Mouse (Mus musculus) CH12.LX (cell line): ENCODE data around the gene Gapvd1. TPM values are rescaled to one million over a fixed set of nuclear protein-coding genes. Genes with fewer than 3 reads are reported as not detected.

Experiments
- DNase-seq: peaks from one replicate; pipeline ENCODE4 v3.0.0-alpha.2; 2013; ENCODE audit errors: extremely low read depth
- H3K27ac ChIP-seq: 2 replicates; pipeline ENCODE4 v1.5.1; 2012; ENCODE audit warnings: low read depth, mild to moderate bottlenecking, control low read depth, moderate library complexity; ENCODE audit not compliant: insufficient read depth
- H3K27me3 ChIP-seq: replicated peaks from 2 replicates; pipeline ENCODE3; 2012; ENCODE audit warnings: inconsistent platforms
- H3K36me3 ChIP-seq, 2 experiments: replicated peaks in 1 of 2; 2 replicates each; pipeline versions ENCODE3 to v1.6.1; 2012; ENCODE audit warnings: inconsistent platforms in 1 of 2, low read length in 1 of 2, mild to moderate bottlenecking in 1 of 2, mixed read lengths in 1 of 2, moderate library complexity in 1 of 2; ENCODE audit not compliant: control insufficient read depth in 1 of 2, insufficient read depth in 1 of 2
- H3K4me1 ChIP-seq, 2 experiments: 2 replicates each; pipeline ENCODE4 v1.6.1; 2012; ENCODE audit warnings: inconsistent platforms in 1 of 2, moderate library complexity in 1 of 2; ENCODE audit not compliant: insufficient read depth in 2 of 2, control insufficient read depth in 1 of 2
- H3K4me2 ChIP-seq: 2 replicates; pipeline ENCODE4 v1.6.1; 2012; ENCODE audit warnings: low read depth, mild to moderate bottlenecking, control low read depth; ENCODE audit not compliant: poor library complexity, insufficient read depth, severe bottlenecking
- H3K4me3 ChIP-seq, 3 experiments: fragments of 150-350 bp in 1 of 3; sonication (generic) in 1 of 3; replicated peaks in 1 of 3; 2 replicates each; pipeline versions ENCODE3 to v1.5.1; 2011 to 2012; ENCODE audit warnings: low read depth in 2 of 3, low read length in 2 of 3, mild to moderate bottlenecking in 2 of 3, moderate library complexity in 2 of 3, control low read depth in 1 of 3, improper control_type of control experiment in 1 of 3, inconsistent platforms in 1 of 3, mixed read lengths in 1 of 3; ENCODE audit not compliant: poor library complexity in 1 of 3
- H3K79me2 ChIP-seq: replicated peaks from 2 replicates; pipeline ENCODE4 v1.6.1; 2012; ENCODE audit warnings: mild to moderate bottlenecking, moderate library complexity; ENCODE audit not compliant: control insufficient read depth, poor library complexity, insufficient read depth, severe bottlenecking; ENCODE audit errors: extremely low read depth
- H3K9ac ChIP-seq: 2 replicates; pipeline ENCODE4 v1.6.1; 2012; ENCODE audit warnings: low read depth, mild to moderate bottlenecking, control low read depth, moderate library complexity; ENCODE audit not compliant: insufficient read depth
- H3K9me3 ChIP-seq: replicated peaks from 2 replicates; pipeline ENCODE3; 2012; ENCODE audit warnings: low read length, inconsistent platforms, mixed read lengths
- CHD1 ChIP-seq: IDR thresholded peaks from 2 replicates; pipeline ENCODE4 v1.6.1; 2012; ENCODE audit warnings: low read depth, low read length, improper control_type of control experiment, inconsistent platforms
- CTCF ChIP-seq, 2 experiments: IDR thresholded peaks in 1 of 2; conservative IDR thresholded peaks in 1 of 2; 2 replicates each; pipeline ENCODE4 v1.5.1; 2011 to 2012; ENCODE audit warnings: low read depth in 2 of 2, low read length in 2 of 2, improper control_type of control experiment in 1 of 2, inconsistent platforms in 1 of 2, mild to moderate bottlenecking in 1 of 2, moderate library complexity in 1 of 2
- E2F4 ChIP-seq: IDR thresholded peaks from 2 replicates; pipeline ENCODE4 v1.6.1; 2011; ENCODE audit warnings: low read depth, low read length, improper control_type of control experiment; ENCODE audit not compliant: insufficient replicate concordance
- ELF1 ChIP-seq: IDR thresholded peaks from 2 replicates; pipeline ENCODE4 v1.6.1; 2014; ENCODE audit warnings: low read depth, mild to moderate bottlenecking, inconsistent platforms, low read length, improper control_type of control experiment
- IRF4 ChIP-seq: IDR thresholded peaks from 2 replicates; pipeline ENCODE4 v1.6.1; 2014; ENCODE audit warnings: low read depth, mild to moderate bottlenecking, inconsistent platforms, low read length, improper control_type of control experiment
- JUN ChIP-seq: IDR thresholded peaks from 2 replicates; pipeline ENCODE4 v1.6.1; 2011; ENCODE audit warnings: low read depth, mild to moderate bottlenecking, low read length, improper control_type of control experiment, moderate library complexity; ENCODE audit not compliant: insufficient read depth
- JUND ChIP-seq: conservative IDR thresholded peaks from 2 replicates; pipeline ENCODE4 v1.6.1; 2011; ENCODE audit warnings: low read depth, low read length, improper control_type of control experiment
- MAX ChIP-seq: IDR thresholded peaks from 2 replicates; pipeline ENCODE4 v1.6.1; 2011; ENCODE audit warnings: low read length, improper control_type of control experiment
- MAZ ChIP-seq: IDR thresholded peaks from 2 replicates; pipeline ENCODE4 v1.6.1; 2012; ENCODE audit warnings: low read depth, mild to moderate bottlenecking, inconsistent platforms, low read length, improper control_type of control experiment, moderate library complexity
- MXI1 ChIP-seq: IDR thresholded peaks from 2 replicates; pipeline ENCODE4 v1.6.1; 2011; ENCODE audit warnings: mild to moderate bottlenecking, low read depth, low read length, improper control_type of control experiment
- MYC ChIP-seq: IDR thresholded peaks from 2 replicates; pipeline ENCODE4 v1.6.1; 2011; ENCODE audit warnings: low read depth, mild to moderate bottlenecking, improper control_type of control experiment, low read length
- NELFE ChIP-seq: IDR thresholded peaks from 2 replicates; pipeline ENCODE4 v1.6.1; 2011; ENCODE audit warnings: low read depth, low read length, improper control_type of control experiment
- NRF1 ChIP-seq: IDR thresholded peaks from 2 replicates; pipeline ENCODE4 v1.6.1; 2014; ENCODE audit warnings: low read depth, mild to moderate bottlenecking, inconsistent platforms, low read length, improper control_type of control experiment, moderate library complexity
- PAX5 ChIP-seq: IDR thresholded peaks from 2 replicates; pipeline ENCODE4 v1.6.1; 2012; ENCODE audit warnings: low read length, inconsistent platforms, mixed read lengths
- RAD21 ChIP-seq: IDR thresholded peaks from 2 replicates; pipeline ENCODE4 v1.6.1; 2011; ENCODE audit warnings: low read depth, mild to moderate bottlenecking, low read length, improper control_type of control experiment, moderate library complexity
- SIN3A ChIP-seq: IDR thresholded peaks from 2 replicates; pipeline ENCODE4 v1.6.1; 2012; ENCODE audit warnings: low read length, improper control_type of control experiment, inconsistent platforms
- TBP ChIP-seq: conservative IDR thresholded peaks from 2 replicates; pipeline ENCODE4 v1.6.1; 2011; ENCODE audit warnings: low read depth, low read length, improper control_type of control experiment
- TCF12 ChIP-seq: IDR thresholded peaks from 2 replicates; pipeline ENCODE4 v1.6.1; 2014; ENCODE audit warnings: low read depth, mild to moderate bottlenecking, inconsistent platforms, low read length, improper control_type of control experiment
- UBTF ChIP-seq: IDR thresholded peaks from 2 replicates; pipeline ENCODE4 v1.6.1; 2012; ENCODE audit warnings: low read depth, mild to moderate bottlenecking, inconsistent platforms, low read length, improper control_type of control experiment, moderate library complexity
- USF2 ChIP-seq: conservative IDR thresholded peaks from 2 replicates; pipeline ENCODE4 v1.6.1; 2011; ENCODE audit warnings: low read depth, low read length, improper control_type of control experiment
- ZKSCAN1 ChIP-seq: IDR thresholded peaks from 2 replicates; pipeline ENCODE4 v1.6.1; 2012; ENCODE audit warnings: low read depth, inconsistent platforms, low read length, improper control_type of control experiment, borderline replicate concordance
- ZMIZ1 ChIP-seq: IDR thresholded peaks from 2 replicates; pipeline ENCODE4 v1.6.1; 2012; ENCODE audit warnings: low read depth, mild to moderate bottlenecking, inconsistent platforms, low read length, improper control_type of control experiment
- ZNF384 ChIP-seq: IDR thresholded peaks from 2 replicates; pipeline ENCODE4 v1.6.1; 2012; ENCODE audit warnings: low read depth, low read length, improper control_type of control experiment, inconsistent platforms
- dilution Hi-C: fragments of 300-500 bp; cut with MboI; formaldehyde crosslinking; loops from 2 replicates; pipeline ENCODE4 v1.14.3; 2020; ENCODE audit warnings: low sequenced_read_pairs; ENCODE audit not compliant: extremely low pct_unique_long_range_greater_than_20kb, extremely low pct_ligation_motif_present
- in situ Hi-C: fragments of 300-500 bp; cut with MboI; formaldehyde crosslinking; loops from 3 replicates; pipeline ENCODE4 v1.14.3; 2019; ENCODE audit warnings: low sequenced_read_pairs, low pct_ligation_motif_present, low pct_unique_long_range_greater_than_20kb, mixed read lengths
- polyA plus RNA-seq: library from polyadenylated mRNA; unstranded; fragments of >175 nt; gene quantifications from 2 replicates; pipeline ENCODE4 v1.2.1, GENCODE M21; 2012; ENCODE audit warnings: low read depth; ENCODE audit not compliant: insufficient read length
- total RNA-seq, 2 experiments: library from RNA; depleted of rRNA; stranded (reverse); fragments of 300-350 nt in 1 of 2; fragments of >200 nt in 1 of 2; gene quantifications; 2 replicates each; pipeline ENCODE4 v1.2.3; 2012 to 2014

Gapvd1 gene
- total and polyA plus RNA-seq, 3 experiments: 45.1 to 71.3 (median 47.0) TPM

DNA sequence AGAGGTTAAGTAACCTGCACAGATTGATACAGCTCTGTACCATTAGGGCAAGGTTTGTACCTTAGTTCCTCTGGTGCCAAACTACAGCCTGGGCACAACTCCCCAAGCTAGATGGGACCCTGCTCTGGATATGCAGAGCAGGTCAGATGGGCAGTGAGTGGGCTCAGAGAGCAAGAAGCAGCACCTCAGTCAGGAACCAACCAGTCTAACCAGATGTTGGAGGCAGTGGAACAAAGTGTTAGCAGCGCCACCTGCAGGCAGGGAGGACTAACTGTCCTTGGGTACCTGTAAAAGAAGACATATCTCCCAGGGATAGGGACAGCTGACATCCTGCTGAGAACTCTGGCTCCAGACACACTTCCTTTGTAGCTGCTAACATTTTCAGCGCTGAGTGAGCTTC is 112.7 kb downstream of the Gapvd1 start:
- Histone ChIP-seq H3K4me1 (peaks cover 4 to 13% of the 10 kb centered on the region in 2 experiments), H3K27me3 (no peaks in the 10 kb centered on the region), H3K79me2 (no peaks in the 10 kb centered on the region), H3K9ac (no peak overlapping the region), H3K36me3 (no peaks in the 10 kb centered on the region), H3K9me3 (no peaks in the 10 kb centered on the region), H3K4me3 (no peak overlapping the region), H3K4me2 (no peak overlapping the region), H3K27ac (no peak overlapping the region)
- DNase-seq: peak; percentile 70
- in situ Hi-C loops: loop anchor here (10.0 to 25.0 kb wide), 2 partner anchors 658 to 880 kb away; no protein-coding TSS in a partner anchor
- dilution Hi-C loops: no loop called here
- TF ChIP-seq CTCF (conservative IDR thresholded peaks at IDR 0.05 in 1 of 2, IDR thresholded peaks at IDR 0.05 in 1 of 2; ENCODE audit: low read depth in 2 of 2, low read length in 2 of 2): peak; percentile 71 to 82
- TF ChIP-seq CHD1: no peak
- TF ChIP-seq TCF12: no peak
- no peak for TF ChIP-seq JUN
- TF ChIP-seq JUND: no peak

DNA sequence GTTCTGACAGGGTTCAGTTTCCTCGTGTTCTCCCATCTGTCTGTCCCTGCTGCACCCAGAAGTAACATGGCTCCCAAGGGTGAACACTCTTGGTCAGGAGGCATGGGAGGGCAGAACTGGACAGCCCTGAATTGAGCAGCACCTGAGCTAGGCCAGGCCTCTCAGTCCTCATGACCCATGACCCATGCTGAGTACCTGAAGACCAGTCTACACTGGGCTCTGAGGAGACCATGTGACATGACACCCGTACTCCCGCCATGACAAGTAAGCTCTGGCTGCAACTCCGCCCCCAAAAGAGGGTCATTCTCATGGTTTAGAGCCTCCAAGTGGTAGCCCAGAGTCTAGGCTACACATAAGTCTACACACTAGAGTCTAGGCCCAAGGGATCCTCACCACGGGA is 115.3 kb downstream of the Gapvd1 start:
- peak overlapping the region; percentile 35; the same call in 1 of the 2 replicates for H3K4me2 ChIP-seq
- in situ Hi-C loops: loop anchor here (10.0 to 25.0 kb wide), 2 partner anchors 655 to 877 kb away; no protein-coding TSS in a partner anchor
- dilution Hi-C loops: no loop called here

DNA sequence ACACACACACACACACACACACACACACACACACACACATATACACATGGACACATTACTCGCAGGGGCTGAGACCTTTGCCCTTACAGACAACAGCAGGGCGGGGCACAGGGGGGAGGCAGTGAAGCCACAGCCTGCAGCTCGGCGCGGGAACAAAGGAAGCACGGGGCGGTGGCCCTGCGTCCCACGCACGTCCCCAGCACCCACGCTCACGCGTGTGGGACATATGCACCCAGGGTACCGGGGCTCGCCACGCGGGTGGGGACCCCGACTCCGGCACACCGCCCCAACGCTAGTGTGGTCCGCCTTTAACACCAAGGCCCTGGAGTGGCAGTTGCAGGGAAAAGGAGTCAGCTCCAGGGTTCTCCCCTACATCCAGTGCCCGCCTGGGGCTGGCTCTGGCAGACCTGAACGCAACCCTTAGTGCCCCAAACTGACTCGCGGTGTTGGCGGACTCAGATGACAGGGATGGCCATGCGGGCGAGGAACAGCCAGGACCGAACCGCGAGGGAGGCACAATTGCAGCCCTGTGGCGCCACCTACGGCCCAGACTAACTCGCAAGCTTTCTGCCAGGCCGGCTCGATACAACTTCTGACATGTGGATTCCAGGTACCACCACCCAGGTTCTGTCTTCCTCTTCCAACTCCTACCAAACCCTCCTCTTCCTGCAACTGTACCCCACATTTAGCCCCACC is 115.9 kb downstream of the Gapvd1 start:
- peak overlapping the region in 1 of 3 experiments; percentile 9 for H3K4me3 ChIP-seq
- H3K36me3 ChIP-seq: no peaks in the 10 kb centered on the region
- no peak overlapping the region for H3K9ac ChIP-seq
- peaks cover 4 to 7% of the 10 kb centered on the region in 2 experiments for H3K4me1 ChIP-seq
- dilution Hi-C loops: no loop called here
- H3K9me3 ChIP-seq: no peaks in the 10 kb centered on the region
- in situ Hi-C loops: loop anchor here (25.0 kb wide), 1 partner anchor 877 kb away; no protein-coding TSS in a partner anchor
- no peak overlapping the region for H3K27ac ChIP-seq
- H3K4me2 ChIP-seq: peak overlapping the region; percentile 35; the same call in 1 of the 2 replicates
- peak; percentile 76 for DNase-seq
- H3K27me3 ChIP-seq: no peaks in the 10 kb centered on the region
- no peaks in the 10 kb centered on the region for H3K79me2 ChIP-seq
- TF ChIP-seq IRF4 (no peak), MYC (peak; percentile 89), SIN3A (0 out of 2 replicates have a peak, but pooled peaks have one; percentile 43), MXI1 (peak; percentile 60; the same call in 1 of the 2 replicates), UBTF (no peak), TCF12 (peak; percentile 49), PAX5 (no peak), ZNF384 (no peak), ELF1 (0 out of 2 replicates have a peak, but pooled peaks have one; percentile 20), MAX (peak; percentile 55; the same call in 1 of the 2 replicates), TBP (no peak), RAD21 (peak; percentile 98), NELFE (peak; percentile 31; the same call in 1 of the 2 replicates), USF2 (no peak), CTCF (conservative IDR thresholded peaks at IDR 0.05 in 1 of 2, IDR thresholded peaks at IDR 0.05 in 1 of 2; ENCODE audit: low read depth in 2 of 2, low read length in 2 of 2) (peak; percentile 29 to 87; a peak in 3 of 4 replicates), NRF1 (no peak), E2F4 (no peak), MAZ (0 out of 2 replicates have a peak, but pooled peaks have one; percentile 40), ZKSCAN1 (no peak), ZMIZ1 (no peak)

More for the DNA sequence above, 115.3 kb downstream of the Gapvd1 start:
- no peaks in the 10 kb centered on the region for H3K79me2 ChIP-seq
- no peaks in the 10 kb centered on the region for H3K36me3 ChIP-seq
- TF ChIP-seq NRF1 (no peak), JUN (no peak)
- peaks cover 4 to 7% of the 10 kb centered on the region in 2 experiments for H3K4me1 ChIP-seq
- peak; percentile 23 for DNase-seq
- H3K9ac ChIP-seq: no peak overlapping the region
- no peaks in the 10 kb centered on the region for H3K9me3 ChIP-seq
- no peak overlapping the region for H3K4me3 ChIP-seq
- H3K27me3 ChIP-seq: no peaks in the 10 kb centered on the region
- no peak overlapping the region for H3K27ac ChIP-seq
